Mouse (Mus musculus): ENCODE measurements around the gene Ipmk. TPM values are rescaled to one million over a fixed set of nuclear protein-coding genes. Genes with fewer than 3 reads are reported as not detected.

Gene Ipmk
- total RNA-seq, 2 experiments from 2014 or later, result 20.5 to 28.6 TPM

- ATAC-seq (replicated peaks; ENCODE audit: poor library complexity, severe bottlenecking), result no peak
Observed at GRCm38 (mm10) chr10:71363440-71363839, 15.9 kb downstream of the Ipmk start.

DNA sequence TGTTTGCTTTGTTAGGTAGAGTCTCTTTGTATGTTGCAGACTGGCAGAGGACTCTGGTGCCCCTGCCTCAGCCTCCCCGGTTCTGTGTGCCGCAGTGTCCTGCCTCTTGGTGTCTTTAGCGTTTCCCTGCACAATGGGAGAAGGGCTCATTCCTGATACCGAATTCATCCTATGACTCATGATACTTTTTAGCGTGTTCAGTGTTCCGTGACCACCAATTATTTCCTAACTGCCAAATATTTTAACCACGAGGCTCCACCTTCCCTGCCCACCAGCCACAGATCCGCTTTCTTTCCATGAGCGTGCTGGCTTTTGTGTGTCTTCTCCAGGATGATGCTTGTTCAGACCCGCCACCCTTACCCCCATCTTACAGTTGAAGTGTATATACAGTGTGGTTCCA, 16.3 kb downstream of the Ipmk start:
- ATAC-seq (replicated peaks; ENCODE audit: poor library complexity, severe bottlenecking), result peak; percentile 65

GRCm38 (mm10) chr10:71368128-71368940, 20.8 kb downstream of the Ipmk start:
- no peak for ATAC-seq (replicated peaks; ENCODE audit: poor library complexity, severe bottlenecking)

DNA sequence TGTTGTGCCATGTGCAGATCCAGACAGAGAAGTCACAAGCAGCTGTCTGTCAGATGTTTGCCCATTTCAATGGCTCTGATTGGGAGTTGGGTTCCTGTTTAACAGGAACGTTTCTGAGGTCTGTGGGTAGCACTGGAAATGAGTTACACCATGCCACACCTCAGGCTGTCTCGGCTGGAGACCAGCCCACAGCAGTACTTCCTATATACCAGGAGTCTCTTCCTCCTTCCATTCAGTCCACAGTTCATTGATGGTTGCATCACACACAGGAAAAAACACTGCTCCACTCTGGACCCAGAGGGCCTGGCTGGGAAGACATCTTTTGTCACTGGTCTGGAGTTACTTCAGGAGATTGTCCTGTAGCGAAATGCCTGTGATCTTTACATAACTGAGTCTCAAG, 21.9 kb downstream of the Ipmk start:
- ATAC-seq (replicated peaks; ENCODE audit: poor library complexity, severe bottlenecking), result peak; percentile 98

- ATAC-seq (replicated peaks; ENCODE audit: poor library complexity, severe bottlenecking), result no peak
Observed at GRCm38 (mm10) chr10:71371881-71372280, 24.3 kb downstream of the Ipmk start.

- ATAC-seq (replicated peaks; ENCODE audit: poor library complexity, severe bottlenecking), result no peak
Observed at GRCm38 (mm10) chr10:71373706-71374105, 26.1 kb downstream of the Ipmk start.

GRCm38 (mm10) chr10:71376014-71376413, 28.5 kb downstream of the Ipmk start:
- ATAC-seq (replicated peaks; ENCODE audit: poor library complexity, severe bottlenecking), result no peak

DNA sequence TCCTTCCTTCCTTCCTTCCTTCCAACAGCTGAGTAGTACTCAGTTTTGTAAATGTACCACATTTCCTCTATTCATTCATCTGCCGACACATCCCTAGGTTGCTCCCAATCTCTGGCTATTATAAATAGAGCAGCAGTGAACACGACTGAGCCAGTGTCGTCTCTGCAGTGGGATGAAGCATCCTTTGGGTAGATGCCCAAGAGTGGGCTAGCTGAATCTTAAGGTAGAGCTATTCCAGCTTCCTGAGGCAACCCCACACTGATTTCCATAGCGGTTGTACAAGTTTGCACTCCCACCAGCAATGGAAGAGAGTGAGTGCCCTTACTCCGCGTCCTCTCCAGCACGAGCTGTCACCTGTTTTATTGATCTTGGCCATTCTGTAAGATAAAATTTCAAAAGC, 32.8 kb downstream of the Ipmk start:
- no peak for ATAC-seq (replicated peaks; ENCODE audit: poor library complexity, severe bottlenecking)

DNA sequence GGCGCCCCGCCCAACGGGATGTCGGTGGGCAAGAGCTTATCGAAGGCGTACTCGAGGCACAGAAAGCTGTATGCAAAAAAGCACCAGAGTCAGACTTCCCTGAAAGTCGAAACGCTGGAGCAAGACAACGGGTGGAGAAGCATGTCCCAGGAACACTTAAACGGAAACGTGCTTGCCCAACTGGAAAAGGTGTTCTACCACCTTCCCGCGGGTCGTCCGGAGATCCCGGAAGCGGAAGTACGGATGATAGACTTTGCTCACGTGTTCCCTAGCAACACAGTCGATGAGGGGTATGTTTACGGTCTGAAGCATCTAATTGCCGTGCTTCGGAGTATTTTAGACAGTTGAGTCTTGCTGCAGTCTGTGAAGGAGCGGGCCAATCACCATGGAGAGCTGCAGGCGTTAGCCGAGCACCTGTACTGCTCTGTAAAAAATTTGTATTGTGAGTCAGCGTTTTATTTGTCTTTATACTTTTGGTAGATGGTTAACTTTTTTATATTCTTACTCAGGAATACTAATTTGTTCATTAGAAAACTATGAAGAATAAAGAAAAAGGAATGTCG, 34.0 kb downstream of the Ipmk start:
- ATAC-seq (replicated peaks; ENCODE audit: poor library complexity, severe bottlenecking), result no peak

GRCm38 (mm10) chr10:71382109-71382508, 34.5 kb downstream of the Ipmk start:
- ATAC-seq (replicated peaks; ENCODE audit: poor library complexity, severe bottlenecking), result no peak

DNA sequence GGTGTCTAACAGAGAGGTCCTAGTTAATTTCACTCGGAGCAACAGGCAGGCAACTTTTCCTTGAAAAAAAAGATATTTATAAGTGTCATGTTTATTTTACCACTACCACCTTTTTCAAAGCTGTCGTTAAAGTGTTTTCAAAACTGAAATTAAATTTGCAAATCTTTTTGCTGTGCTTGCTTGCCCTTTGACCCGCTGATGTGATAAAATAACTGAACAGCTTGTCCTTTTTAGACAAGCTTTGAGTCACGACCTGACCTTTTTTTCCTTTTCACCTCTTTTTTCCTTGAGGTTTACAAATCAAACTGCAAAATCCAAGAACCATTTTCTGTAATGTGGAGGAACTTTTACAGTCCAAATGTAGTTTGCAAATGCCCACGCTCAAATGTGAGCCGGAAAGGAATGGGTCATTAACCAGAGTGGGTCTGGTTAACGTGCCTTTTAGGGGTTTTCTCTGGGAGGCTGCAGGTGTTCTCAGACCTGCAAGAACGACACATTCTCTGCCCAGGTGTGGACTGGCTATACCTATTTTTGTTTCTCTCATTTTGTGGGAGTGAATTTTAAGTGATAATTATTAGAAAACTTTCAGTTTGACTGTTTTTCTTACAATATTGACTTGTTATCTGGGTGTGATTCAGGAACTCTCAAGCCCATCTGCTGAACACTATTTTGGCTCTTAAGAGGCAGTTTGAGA, 35.4 kb downstream of the Ipmk start:
- no peak for ATAC-seq (replicated peaks; ENCODE audit: poor library complexity, severe bottlenecking)

DNA sequence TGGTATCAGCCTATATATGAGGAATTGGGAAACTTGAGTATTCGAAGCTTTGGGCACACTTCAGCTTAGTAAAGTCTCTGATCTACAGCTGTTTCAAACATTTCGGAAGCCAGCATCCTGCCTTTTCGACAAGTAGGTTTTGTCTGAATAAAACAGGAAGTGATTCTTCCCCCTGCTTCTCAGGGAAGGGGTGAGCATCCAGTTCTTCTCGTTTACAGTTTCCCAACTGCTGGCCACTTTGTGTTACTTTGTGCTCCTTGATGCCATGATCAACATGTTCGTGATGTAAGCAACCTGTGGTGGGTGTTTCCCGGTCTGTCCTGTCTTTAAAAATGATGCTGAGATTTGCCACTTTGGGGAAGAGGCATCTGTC, 36.0 kb downstream of the Ipmk start:
- peak; percentile 90 for ATAC-seq (replicated peaks; ENCODE audit: poor library complexity, severe bottlenecking)

- ATAC-seq (replicated peaks; ENCODE audit: poor library complexity, severe bottlenecking), result no peak
Observed at GRCm38 (mm10) chr10:71384159-71385044, 36.8 kb downstream of the Ipmk start.

GRCm38 (mm10) chr10:71389311-71389710, 41.7 kb downstream of the Ipmk start:
- ATAC-seq (replicated peaks; ENCODE audit: poor library complexity, severe bottlenecking), result no peak

- no peak for ATAC-seq (replicated peaks; ENCODE audit: poor library complexity, severe bottlenecking)
Observed at GRCm38 (mm10) chr10:71398383-71399145, 51.0 kb downstream of the Ipmk start.

GRCm38 (mm10) chr10:71399399-71399798, 51.8 kb downstream of the Ipmk start:
- no peak for ATAC-seq (replicated peaks; ENCODE audit: poor library complexity, severe bottlenecking)

GRCm38 (mm10) chr10:71399987-71400386, 52.4 kb downstream of the Ipmk start:
- no peak for ATAC-seq (replicated peaks; ENCODE audit: poor library complexity, severe bottlenecking)

DNA sequence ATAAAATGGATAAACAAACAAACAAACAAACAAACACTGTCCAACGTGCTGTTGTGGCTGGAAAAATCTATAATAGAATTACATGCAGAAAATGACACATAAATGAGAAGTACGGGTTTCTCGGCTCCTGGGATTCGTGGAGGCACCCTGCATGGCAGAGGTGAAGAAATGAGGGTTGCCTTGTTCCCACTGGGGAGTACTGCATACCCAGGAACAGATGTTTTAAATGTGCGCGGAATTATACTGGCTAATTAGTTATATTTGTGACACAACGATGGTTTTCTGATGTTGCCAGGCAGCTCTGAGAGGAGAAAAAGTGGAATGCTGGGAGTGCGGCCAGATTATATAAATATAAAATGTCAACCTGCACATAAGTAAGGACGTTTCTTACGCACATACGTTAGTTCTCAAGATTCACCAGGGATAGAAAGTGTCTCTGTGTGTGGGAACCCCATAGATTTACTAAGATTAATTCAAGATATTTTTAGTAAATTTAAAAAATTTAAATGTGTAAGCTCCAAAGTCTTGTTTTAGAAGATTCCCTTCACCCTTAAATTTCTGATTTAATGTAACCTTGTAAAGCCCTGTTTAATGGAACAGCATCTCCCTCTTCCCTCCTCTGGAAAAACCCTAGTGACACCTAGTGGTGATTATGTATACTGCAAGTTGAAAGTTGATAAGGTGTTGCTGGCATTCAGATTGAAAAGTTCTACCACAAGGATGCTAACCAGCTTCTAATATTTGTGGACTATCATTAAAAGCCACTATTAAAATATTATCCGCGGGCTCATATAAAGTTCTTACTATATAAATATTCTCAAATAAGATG, 53.5 kb downstream of the Ipmk start:
- peak; percentile 67 for ATAC-seq (replicated peaks; ENCODE audit: poor library complexity, severe bottlenecking)

- ATAC-seq (replicated peaks; ENCODE audit: poor library complexity, severe bottlenecking), result no peak
Observed at GRCm38 (mm10) chr10:71403638-71404037, 56.1 kb downstream of the Ipmk start.
